Mouse (Mus musculus) T-helper 1 cell (primary cell): ENCODE data around the gene Dhrs4.

Source experiments
- in situ Hi-C: fragments of 300-600 bp; cut with MboI, MseI; formaldehyde crosslinking; loops from one replicate; pipeline ENCODE4 v1.15.1; 2025; ENCODE audit warnings: high pct_unique_total_duplicates

The Dhrs4 gene

DNA sequence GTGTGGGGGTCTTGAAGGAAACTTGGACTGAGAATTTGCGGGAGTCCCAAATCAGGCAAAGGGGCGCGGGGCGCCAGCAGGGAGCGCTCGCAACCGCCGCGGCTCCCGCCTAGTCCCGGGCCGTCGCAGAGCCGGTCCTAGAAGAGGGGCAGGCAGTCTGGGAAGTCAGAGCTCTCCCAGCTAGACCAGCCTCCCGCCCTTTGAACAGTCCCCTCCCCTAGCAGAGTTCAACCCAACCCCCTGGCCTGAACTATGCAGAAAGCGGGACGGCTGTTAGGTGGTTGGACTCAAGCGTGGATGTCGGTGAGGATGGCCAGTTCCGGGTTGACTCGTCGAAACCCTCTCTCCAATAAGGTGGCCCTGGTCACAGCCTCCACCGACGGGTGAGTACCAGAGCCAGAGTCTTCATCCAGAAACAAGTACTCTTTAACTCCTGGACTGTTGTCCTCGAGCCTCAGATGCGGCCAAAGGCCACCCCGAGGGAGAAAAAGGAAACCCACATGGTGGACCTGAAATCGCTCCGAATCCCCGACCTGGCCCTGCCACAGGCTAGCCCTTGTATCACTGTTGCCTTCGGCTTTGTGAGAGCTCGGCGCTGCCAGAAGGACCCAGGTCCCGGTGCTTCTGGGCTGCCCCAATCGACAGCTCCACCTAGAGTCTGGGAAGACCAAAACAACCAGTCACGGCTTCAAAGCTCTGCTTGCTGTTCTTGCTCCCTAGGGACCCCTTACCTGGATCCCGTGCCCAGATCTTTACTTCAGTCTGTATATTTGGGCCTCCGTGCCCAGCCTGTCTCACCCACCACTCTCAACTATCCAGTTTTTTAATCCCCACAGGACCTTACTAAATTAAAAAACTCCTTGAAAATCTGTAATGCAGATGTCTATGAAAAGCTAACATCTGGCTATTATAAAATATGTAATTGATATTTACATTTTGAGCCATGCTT lies at the start of gene Dhrs4:
Gene Dhrs4, plus strand, starts transcription at position 108 of the 949 bp plus-strand sequence.
- in situ Hi-C loops = no loop called here

DNA sequence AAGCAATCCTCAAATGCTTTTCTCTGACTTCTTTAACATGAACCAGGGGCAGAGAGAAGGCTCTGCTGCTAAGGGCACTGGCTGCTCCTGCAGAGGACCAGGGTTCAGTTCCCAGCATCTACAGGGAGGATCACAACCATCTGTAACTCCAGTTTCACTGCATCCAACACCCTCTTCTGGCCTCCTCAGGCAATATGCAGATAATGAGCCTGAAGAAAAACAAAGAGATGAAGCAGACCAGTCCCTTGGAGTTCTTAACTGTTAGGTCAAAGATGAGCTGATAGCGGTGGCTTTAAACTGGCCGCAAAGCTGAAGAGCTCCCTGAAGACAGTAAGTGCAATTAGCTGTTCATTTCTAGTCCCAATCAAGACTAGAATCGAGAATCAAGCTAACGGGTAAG lies 48.3 kb upstream of the Dhrs4 start:
- in situ Hi-C loops = loop anchor here (25.0 kb wide), 1 partner anchor 268 kb away; no protein-coding TSS in a partner anchor

DNA sequence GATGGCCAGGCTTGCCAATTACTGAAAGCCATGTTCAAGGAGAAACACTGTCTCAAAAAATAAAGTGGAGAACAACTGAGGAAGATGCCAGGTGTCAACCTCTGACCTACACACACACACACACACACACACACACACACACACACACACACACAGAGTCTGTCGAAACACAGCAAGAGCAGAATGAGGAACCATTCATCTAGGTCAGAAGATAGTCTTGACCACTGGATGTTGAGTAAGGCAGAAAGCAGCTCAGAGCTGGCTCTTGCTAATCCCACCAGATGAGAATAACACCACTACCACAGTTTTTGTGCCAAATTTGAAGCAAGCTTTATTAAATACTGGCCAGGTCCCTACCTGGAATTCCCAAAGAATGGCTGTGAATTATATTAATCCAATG lies 45.5 kb upstream of the Dhrs4 start:
- in situ Hi-C loops = loop anchor here (25.0 kb wide), 1 partner anchor 271 kb away; no protein-coding TSS in a partner anchor

DNA sequence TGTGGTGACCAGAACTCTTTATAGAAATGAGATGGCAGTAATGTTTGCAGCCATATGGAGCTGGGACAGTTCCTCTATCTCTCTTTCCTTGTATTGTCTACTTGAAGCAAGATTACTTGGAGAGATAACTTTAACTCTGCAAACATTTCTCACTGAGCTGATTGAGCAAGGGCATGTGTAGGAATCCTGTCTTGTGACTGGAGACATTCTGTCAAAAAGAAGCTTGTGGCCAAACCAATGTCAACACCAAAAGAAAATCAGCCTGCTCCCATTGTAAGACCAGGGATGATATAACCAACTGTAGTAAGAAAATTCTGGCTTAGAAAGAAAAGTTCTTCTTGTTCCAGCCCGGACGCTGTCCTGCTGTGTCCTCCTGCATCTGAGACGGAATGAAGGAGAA lies 43.7 kb upstream of the Dhrs4 start:
- in situ Hi-C loops = loop anchor here (5.0 to 25.0 kb wide), 2 partner anchors 163 to 273 kb away; no protein-coding TSS in a partner anchor

DNA sequence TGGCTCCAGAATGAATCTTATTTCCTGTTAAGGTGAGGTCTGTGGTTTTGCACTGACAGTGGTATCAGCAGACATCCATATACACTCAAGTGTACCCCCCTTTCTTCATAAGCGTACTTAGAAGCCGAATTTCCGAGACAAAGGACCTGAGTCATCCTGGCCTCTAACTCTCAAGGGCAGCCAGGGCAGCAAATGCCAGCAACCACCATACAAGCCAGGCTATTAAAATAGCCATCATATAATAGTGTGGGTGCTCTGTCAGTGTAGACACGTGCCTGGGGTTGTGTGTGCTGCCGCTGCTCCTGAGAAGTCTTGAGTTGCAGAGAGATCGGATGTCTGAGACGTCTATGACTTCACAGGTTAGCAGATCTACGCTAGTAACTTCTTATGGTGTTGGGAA lies 41.4 kb upstream of the Dhrs4 start:
- in situ Hi-C loops = loop anchor here (5.0 to 25.0 kb wide), 2 partner anchors 165 to 275 kb away; no protein-coding TSS in a partner anchor

DNA sequence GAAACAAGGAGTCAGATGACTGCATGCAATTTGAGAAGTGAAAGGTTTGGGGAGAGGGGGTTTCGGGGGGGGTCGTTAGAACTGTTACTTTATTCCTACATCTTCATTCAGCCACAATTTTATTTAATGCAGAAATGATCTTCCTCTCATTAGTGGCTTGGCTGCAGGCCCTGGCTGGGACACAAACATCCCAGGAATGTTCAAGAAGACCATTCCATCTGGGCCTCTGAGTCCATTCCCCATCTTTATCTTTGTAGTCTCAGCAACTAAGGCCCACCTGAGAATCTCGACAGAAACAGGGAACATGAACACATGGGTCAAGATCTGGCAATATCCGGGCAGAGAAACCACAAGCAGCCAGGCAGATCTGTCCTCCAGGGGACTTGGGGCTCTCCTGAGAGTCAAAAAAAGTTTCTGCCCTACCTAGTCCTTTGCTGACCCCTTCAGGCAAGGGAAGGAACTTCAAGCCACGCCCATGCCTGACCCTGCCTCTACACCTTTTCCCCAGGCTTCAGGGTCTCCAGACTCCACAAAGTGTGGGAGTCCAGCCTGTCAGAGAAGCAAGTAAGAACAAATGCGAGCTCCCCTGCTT lies 40.3 kb upstream of the Dhrs4 start:
- in situ Hi-C loops = loop anchor here (5.0 to 25.0 kb wide), 2 partner anchors 166 to 276 kb away; no protein-coding TSS in a partner anchor

DNA sequence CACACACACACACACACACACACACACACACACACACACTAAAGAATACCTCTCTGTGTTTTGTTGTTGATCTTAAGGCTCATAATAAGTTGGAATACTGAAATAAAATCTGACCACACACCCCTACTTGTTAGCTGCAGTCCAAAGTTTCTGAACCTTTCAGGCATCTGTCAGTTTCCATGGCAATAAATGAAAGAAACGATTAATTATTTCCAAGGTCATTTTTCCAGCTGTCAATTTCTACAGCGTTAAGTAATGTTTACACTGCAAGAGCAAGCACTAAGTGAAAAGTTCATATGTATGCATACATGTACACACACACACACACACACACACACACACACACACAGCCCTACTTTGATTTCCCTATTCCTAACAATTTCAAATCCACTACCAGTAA lies 20.9 kb upstream of the Dhrs4 start:
- in situ Hi-C loops = no loop called here

DNA sequence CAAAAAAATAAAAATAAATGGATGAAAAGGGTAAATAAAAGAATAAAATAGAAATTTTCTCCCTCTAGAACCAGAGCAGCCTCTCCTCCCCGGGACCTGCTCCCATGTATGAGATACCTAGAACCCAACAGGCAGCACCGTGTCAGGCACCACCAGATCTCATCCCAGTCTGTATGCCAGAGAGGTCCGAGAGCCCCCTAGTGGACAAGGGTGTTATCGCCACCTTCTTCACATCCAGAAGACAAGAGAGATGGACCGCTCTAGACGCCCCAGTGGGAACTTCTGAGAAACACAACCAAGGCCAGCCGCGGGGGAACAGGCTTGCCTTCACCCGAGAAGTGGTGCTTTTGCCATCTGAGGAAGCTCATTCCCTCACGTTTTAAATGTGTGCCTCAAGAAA lies 20.3 kb upstream of the Dhrs4 start:
- in situ Hi-C loops = no loop called here

DNA sequence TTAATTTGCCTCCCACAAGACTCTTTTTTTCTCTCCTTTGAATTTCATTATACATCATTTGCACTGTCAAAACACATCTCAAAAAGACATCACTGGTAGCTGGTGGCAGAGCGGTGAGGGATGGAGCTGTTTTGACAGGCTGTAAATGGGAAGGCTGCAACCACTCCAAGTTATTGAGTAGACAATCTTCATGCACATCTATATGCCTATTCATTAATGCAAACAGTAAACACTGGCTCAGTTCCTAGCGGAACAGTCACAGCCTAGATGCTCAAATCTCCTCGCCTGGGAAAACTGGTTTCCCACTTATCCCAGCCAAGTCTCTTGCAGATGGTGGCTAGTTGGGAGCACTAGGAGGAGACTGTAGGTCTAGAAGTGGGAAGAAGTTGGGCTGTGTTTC lies 19.8 kb upstream of the Dhrs4 start:
- in situ Hi-C loops = no loop called here

DNA sequence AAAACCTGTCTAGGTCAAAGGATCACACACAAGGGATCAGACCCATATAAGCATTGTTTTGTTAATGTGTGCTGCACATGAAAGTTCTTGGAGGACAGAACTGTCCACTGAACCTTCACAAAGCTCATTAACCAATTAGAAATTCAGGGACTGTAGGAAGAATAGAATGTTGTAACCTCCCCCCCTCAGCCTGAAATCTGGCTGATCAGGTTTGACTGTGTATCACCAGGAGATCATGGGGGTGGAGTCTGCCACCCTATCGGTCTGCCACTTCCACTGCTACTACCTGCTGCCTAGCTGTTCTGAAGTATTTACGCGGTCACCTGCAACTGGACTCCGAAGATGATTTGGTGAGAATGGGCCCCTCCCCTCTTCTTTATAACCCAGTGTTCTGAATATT lies 18.8 kb upstream of the Dhrs4 start:
- in situ Hi-C loops = no loop called here

DNA sequence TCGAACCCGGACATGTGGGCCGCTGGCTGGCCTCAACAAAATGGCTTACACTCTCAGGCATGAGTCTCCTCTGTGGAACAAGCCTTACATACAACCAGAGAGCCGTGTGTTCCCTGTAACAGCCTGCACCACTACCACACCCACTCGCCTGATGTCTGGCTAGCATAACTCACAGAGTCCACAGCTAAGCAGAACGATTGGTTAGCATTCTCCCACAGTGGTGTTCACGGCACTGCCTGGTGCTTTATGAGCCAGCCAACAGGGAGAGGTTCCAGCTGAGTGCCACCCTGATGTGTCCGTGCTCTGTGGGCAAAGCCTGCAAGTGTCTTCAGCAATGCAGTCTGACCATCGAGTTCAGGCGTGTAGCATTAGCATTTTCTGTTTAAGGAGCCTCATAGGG lies 18.3 kb upstream of the Dhrs4 start:
- in situ Hi-C loops = no loop called here

DNA sequence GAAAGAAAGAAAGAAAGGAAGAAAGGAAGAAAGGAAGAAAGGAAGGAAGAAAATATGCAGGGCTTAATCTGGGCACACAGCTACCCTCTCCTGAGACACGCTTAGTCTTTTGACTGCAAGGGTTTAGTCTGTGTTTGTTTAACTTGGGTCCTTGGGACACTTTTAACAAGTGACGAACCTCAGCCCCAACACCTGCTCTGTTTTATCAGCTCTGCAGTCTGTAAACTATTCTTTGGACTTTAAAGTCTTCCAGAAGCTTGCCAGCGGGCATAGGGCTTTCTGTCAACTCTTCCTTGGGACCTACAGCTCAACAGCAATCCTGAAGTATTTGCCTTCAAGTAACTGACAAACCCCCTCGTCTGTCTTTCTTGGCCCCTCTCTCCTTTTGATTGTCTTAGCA lies 16.8 kb upstream of the Dhrs4 start:
- in situ Hi-C loops = no loop called here

DNA sequence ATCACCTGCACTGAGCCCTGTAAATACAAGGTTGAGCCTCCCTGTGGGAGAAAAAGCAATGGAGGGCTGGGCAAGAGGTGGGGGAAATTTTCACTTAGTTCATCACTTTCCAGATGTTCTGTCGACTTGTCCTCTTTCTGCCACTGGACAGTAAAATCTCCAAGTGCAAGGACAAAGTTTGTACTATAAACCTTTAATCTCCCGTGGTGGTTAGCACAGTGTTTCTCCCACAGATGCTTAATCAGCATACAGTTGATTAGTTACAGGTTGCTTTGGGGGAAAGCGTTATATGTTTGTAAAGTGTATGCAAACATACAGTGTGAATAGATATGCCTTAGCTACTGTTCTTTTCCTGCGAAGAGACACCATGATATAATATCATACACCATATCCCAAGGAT lies 12.1 kb upstream of the Dhrs4 start:
- in situ Hi-C loops = no loop called here

DNA sequence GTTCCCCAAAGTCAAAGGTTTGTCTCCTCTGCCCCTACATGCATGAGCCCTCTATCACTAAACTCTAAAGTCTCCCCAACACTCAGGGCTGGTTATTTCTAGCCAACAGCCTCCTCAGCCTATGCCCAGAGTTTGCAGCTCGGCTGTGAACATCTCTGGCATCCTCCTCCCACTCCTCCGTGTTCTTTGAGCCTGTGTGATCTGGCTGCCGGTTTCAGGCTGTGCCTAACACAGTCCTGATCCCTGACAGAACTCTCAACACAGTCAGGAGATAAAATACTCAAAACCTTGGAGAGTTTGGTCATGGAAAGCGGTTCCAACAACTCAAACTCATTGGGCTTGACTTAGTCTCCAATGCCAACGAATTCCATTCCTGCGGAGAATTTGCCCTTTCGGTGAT lies 11.4 kb upstream of the Dhrs4 start:
- in situ Hi-C loops = no loop called here

DNA sequence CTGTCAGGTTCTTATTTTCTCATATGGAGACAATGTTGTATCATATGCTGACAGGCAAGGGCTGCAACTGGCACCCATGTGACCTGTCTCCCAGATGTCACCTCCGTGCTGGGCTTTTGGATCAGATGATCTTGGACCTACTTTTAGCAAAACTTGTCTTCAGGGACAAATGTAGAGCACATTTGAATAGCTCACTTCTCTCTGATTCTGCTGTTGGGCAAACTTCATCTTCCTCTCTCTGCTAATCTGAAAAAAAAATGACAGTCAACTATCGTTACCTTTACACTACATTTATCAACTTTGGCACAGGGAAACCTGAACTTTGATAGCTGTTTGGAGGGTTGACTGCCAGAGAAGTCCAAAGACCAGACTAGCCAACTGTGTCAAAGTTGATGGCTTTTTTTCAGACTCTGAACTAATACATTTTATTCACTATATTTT lies 10.2 kb upstream of the Dhrs4 start:
- in situ Hi-C loops = no loop called here

DNA sequence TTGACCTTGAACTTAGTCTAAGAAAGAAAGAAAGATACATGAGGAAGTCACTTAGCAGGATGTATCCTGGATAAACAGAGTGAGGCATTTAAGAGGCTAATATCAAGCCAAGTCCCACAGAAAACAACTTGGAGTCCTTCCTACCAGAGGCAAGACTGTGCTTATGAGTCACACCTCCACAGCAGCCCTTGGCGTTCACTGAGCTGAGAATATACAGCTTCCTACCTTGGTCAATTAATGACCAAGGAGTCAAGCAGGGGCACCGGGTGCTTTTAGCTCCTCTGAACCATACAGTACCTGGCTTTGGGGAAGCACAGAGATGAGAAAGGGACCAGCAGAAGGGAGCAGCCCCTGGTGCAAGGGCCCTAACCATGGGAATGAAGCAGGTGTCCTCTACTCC lies 9.5 kb upstream of the Dhrs4 start:
- in situ Hi-C loops = no loop called here

DNA sequence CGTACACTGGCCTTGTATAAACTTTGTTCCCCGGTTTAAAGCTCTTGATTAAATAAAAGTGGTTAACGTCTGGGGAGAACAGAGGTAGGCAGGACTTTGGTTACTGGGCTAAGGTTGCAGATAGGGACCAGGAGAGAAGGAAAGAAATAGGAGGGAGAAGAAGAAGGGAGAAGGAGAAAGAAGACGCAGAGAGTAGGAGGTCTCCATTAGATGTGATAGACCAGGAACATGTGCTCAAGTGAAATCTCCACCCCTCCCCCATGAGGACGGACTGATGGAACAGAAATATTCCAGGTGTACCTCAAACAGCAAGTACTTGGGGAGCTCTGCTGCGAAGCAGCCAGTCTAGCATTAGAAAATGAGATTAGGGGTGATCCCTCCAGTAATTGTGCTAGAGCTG lies 8.7 kb upstream of the Dhrs4 start:
- in situ Hi-C loops = no loop called here

DNA sequence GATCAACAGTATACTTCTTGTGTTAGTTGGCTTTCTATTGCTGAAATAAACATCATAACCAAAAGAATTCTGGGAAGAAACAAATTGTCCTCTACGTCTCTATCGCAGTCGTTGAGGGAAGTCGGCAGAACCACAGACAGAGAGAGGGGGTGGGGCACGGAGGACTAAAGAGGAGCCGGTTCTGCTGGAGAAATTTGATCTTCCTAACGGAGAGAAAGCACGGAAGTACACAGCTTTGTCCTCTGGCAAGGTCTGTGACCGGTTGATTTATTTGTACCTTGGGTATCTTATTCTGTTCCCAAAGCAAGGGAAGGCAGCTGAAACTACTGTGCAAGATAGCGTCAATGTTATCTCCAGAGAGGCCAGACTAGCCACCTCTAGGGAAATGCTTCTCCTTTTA lies 7.8 kb upstream of the Dhrs4 start:
- in situ Hi-C loops = no loop called here

DNA sequence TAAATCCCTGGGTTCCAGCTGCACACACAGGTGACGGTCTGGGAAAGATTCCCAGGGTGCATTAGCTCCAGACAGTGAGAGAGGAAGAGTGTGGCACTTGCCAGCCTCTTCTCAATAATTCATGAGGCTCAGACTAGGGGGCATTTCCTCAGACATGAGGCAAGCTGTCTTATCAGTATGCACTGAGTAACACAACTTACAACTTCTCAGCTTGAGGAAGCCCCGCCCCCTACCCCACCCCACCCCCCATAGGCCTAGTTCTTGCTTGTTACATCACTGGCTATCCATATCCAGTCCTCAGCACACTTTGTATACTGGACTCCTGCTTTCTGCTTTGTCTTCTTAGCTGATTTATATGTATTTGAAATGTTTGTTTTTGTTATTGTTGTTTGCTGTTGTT lies 2.9 kb upstream of the Dhrs4 start:
- in situ Hi-C loops = no loop called here

DNA sequence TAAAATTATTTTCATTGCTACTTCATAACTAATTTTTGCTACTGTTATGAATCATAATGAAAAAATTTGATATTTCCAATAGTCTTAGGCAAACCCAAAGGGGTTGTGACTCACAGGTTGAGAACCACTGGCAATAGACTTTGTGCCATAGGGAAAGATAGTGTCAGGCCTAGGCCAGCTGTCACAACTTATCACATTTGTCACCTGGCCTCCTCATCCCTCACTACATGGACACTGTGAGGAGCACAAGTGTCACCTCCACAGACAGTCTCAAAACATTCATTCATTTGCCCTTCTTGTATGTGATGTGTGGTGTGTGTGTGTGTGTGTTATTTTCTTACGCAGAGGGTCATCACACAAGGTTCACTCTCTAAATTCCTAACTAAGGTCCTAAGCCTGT lies 1.1 kb upstream of the Dhrs4 start:
- in situ Hi-C loops = no loop called here

DNA sequence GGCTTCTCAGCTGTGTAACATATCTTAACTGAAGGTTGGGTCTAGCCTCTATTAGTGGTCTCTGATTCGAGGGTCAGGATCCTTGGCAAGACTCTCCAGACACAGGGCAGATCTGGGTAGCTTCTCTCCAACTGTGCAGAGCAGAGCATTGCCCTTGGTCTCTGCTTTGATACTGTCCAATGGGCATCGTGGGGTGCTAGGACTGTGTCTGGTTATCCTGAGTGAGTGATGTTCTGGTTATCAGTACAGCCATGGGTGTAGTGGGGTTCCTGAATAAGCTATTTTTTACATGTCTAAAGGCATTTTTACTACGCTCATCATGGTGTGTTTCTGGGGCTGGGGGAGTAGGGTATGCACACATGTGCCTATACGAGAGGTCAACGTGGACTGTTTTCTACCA lies 729 bp upstream of the Dhrs4 start:
- in situ Hi-C loops = no loop called here

DNA sequence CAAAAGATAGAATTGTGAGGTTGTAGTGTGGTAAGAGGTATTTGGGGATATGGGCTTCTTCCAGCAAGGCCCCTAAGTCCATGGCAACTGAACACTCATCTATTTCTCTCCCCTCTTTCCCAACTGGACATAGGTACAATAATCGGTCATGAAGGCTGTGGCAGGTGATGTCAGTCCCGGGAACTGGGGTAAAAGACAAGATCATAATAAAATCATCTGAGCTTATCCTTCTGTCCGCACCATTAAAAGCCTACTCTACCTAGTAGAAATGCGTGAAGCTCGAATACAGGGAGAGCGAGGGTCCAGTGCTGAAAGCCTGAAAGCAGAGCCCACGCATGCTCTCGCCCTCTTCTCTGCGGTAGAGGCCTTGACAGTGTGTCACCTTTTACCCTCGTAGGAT lies 1.1 kb downstream of the Dhrs4 start:
- in situ Hi-C loops = no loop called here
